Mouse (Mus musculus) CH12.LX (cell line): ENCODE results near the gene Nsmce1. TPM values are rescaled to one million over a fixed set of nuclear protein-coding genes. Genes with fewer than 3 reads are reported as not detected.

Experiments
- DNase-seq: peaks from one replicate; pipeline ENCODE4 v3.0.0-alpha.2; 2013; ENCODE audit errors: extremely low read depth
- H3K27ac ChIP-seq: 2 replicates; pipeline ENCODE4 v1.5.1; 2012; ENCODE audit warnings: low read depth, mild to moderate bottlenecking, control low read depth, moderate library complexity; ENCODE audit not compliant: insufficient read depth
- H3K27me3 ChIP-seq: replicated peaks from 2 replicates; pipeline ENCODE3; 2012; ENCODE audit warnings: inconsistent platforms
- H3K36me3 ChIP-seq, 2 experiments: replicated peaks in 1 of 2; 2 replicates each; pipeline versions ENCODE3 to v1.6.1; 2012; ENCODE audit warnings: inconsistent platforms in 1 of 2, low read length in 1 of 2, mild to moderate bottlenecking in 1 of 2, mixed read lengths in 1 of 2, moderate library complexity in 1 of 2; ENCODE audit not compliant: control insufficient read depth in 1 of 2, insufficient read depth in 1 of 2
- H3K4me1 ChIP-seq, 2 experiments: 2 replicates each; pipeline ENCODE4 v1.6.1; 2012; ENCODE audit warnings: inconsistent platforms in 1 of 2, moderate library complexity in 1 of 2; ENCODE audit not compliant: insufficient read depth in 2 of 2, control insufficient read depth in 1 of 2
- H3K4me2 ChIP-seq: 2 replicates; pipeline ENCODE4 v1.6.1; 2012; ENCODE audit warnings: low read depth, mild to moderate bottlenecking, control low read depth; ENCODE audit not compliant: poor library complexity, insufficient read depth, severe bottlenecking
- H3K4me3 ChIP-seq, 3 experiments: fragments of 150-350 bp in 1 of 3; sonication (generic) in 1 of 3; replicated peaks in 1 of 3; 2 replicates each; pipeline versions ENCODE3 to v1.5.1; 2011 to 2012; ENCODE audit warnings: low read depth in 2 of 3, low read length in 2 of 3, mild to moderate bottlenecking in 2 of 3, moderate library complexity in 2 of 3, control low read depth in 1 of 3, improper control_type of control experiment in 1 of 3, inconsistent platforms in 1 of 3, mixed read lengths in 1 of 3; ENCODE audit not compliant: poor library complexity in 1 of 3
- H3K79me2 ChIP-seq: replicated peaks from 2 replicates; pipeline ENCODE4 v1.6.1; 2012; ENCODE audit warnings: mild to moderate bottlenecking, moderate library complexity; ENCODE audit not compliant: control insufficient read depth, poor library complexity, insufficient read depth, severe bottlenecking; ENCODE audit errors: extremely low read depth
- H3K9ac ChIP-seq: 2 replicates; pipeline ENCODE4 v1.6.1; 2012; ENCODE audit warnings: low read depth, mild to moderate bottlenecking, control low read depth, moderate library complexity; ENCODE audit not compliant: insufficient read depth
- H3K9me3 ChIP-seq: replicated peaks from 2 replicates; pipeline ENCODE3; 2012; ENCODE audit warnings: low read length, inconsistent platforms, mixed read lengths
- BHLHE40 ChIP-seq: IDR thresholded peaks from 2 replicates; pipeline ENCODE4 v1.6.1; 2011; ENCODE audit warnings: mild to moderate bottlenecking, low read depth, low read length, improper control_type of control experiment
- CHD1 ChIP-seq: IDR thresholded peaks from 2 replicates; pipeline ENCODE4 v1.6.1; 2012; ENCODE audit warnings: low read depth, low read length, improper control_type of control experiment, inconsistent platforms
- CTCF ChIP-seq, 2 experiments: IDR thresholded peaks in 1 of 2; conservative IDR thresholded peaks in 1 of 2; 2 replicates each; pipeline ENCODE4 v1.5.1; 2011 to 2012; ENCODE audit warnings: low read depth in 2 of 2, low read length in 2 of 2, improper control_type of control experiment in 1 of 2, inconsistent platforms in 1 of 2, mild to moderate bottlenecking in 1 of 2, moderate library complexity in 1 of 2
- ELF1 ChIP-seq: IDR thresholded peaks from 2 replicates; pipeline ENCODE4 v1.6.1; 2014; ENCODE audit warnings: low read depth, mild to moderate bottlenecking, inconsistent platforms, low read length, improper control_type of control experiment
- ETS1 ChIP-seq: conservative IDR thresholded peaks from 2 replicates; pipeline ENCODE4 v1.6.1; 2012; ENCODE audit warnings: low read depth, mild to moderate bottlenecking, inconsistent platforms, low read length, improper control_type of control experiment, moderate library complexity
- IRF4 ChIP-seq: IDR thresholded peaks from 2 replicates; pipeline ENCODE4 v1.6.1; 2014; ENCODE audit warnings: low read depth, mild to moderate bottlenecking, inconsistent platforms, low read length, improper control_type of control experiment
- JUN ChIP-seq: IDR thresholded peaks from 2 replicates; pipeline ENCODE4 v1.6.1; 2011; ENCODE audit warnings: low read depth, mild to moderate bottlenecking, low read length, improper control_type of control experiment, moderate library complexity; ENCODE audit not compliant: insufficient read depth
- MAFK ChIP-seq: IDR thresholded peaks from 2 replicates; pipeline ENCODE4 v1.6.1; 2011; ENCODE audit warnings: low read length, improper control_type of control experiment; ENCODE audit not compliant: insufficient replicate concordance
- MAX ChIP-seq: IDR thresholded peaks from 2 replicates; pipeline ENCODE4 v1.6.1; 2011; ENCODE audit warnings: low read length, improper control_type of control experiment
- MXI1 ChIP-seq: IDR thresholded peaks from 2 replicates; pipeline ENCODE4 v1.6.1; 2011; ENCODE audit warnings: mild to moderate bottlenecking, low read depth, low read length, improper control_type of control experiment
- NELFE ChIP-seq: IDR thresholded peaks from 2 replicates; pipeline ENCODE4 v1.6.1; 2011; ENCODE audit warnings: low read depth, low read length, improper control_type of control experiment
- NRF1 ChIP-seq: IDR thresholded peaks from 2 replicates; pipeline ENCODE4 v1.6.1; 2014; ENCODE audit warnings: low read depth, mild to moderate bottlenecking, inconsistent platforms, low read length, improper control_type of control experiment, moderate library complexity
- PAX5 ChIP-seq: IDR thresholded peaks from 2 replicates; pipeline ENCODE4 v1.6.1; 2012; ENCODE audit warnings: low read length, inconsistent platforms, mixed read lengths
- POLR2A ChIP-seq: IDR thresholded peaks from 2 replicates; pipeline ENCODE4 v1.6.1; 2011; ENCODE audit warnings: low read depth, mild to moderate bottlenecking, improper control_type of control experiment, low read length
- POLR2AphosphoS2 ChIP-seq: IDR thresholded peaks from 2 replicates; pipeline ENCODE4 v1.6.1; 2011; ENCODE audit warnings: low read depth, low read length, improper control_type of control experiment
- RAD21 ChIP-seq: IDR thresholded peaks from 2 replicates; pipeline ENCODE4 v1.6.1; 2011; ENCODE audit warnings: low read depth, mild to moderate bottlenecking, low read length, improper control_type of control experiment, moderate library complexity
- RCOR1 ChIP-seq: conservative IDR thresholded peaks from 2 replicates; pipeline ENCODE4 v1.6.1; 2012; ENCODE audit warnings: low read depth, mild to moderate bottlenecking, inconsistent platforms, low read length, improper control_type of control experiment
- SIN3A ChIP-seq: IDR thresholded peaks from 2 replicates; pipeline ENCODE4 v1.6.1; 2012; ENCODE audit warnings: low read length, improper control_type of control experiment, inconsistent platforms
- SMC3 ChIP-seq: IDR thresholded peaks from 2 replicates; pipeline ENCODE4 v1.6.1; 2011; ENCODE audit warnings: low read depth, low read length, improper control_type of control experiment
- TCF12 ChIP-seq: IDR thresholded peaks from 2 replicates; pipeline ENCODE4 v1.6.1; 2014; ENCODE audit warnings: low read depth, mild to moderate bottlenecking, inconsistent platforms, low read length, improper control_type of control experiment
- USF2 ChIP-seq: conservative IDR thresholded peaks from 2 replicates; pipeline ENCODE4 v1.6.1; 2011; ENCODE audit warnings: low read depth, low read length, improper control_type of control experiment
- ZMIZ1 ChIP-seq: IDR thresholded peaks from 2 replicates; pipeline ENCODE4 v1.6.1; 2012; ENCODE audit warnings: low read depth, mild to moderate bottlenecking, inconsistent platforms, low read length, improper control_type of control experiment
- ZNF384 ChIP-seq: IDR thresholded peaks from 2 replicates; pipeline ENCODE4 v1.6.1; 2012; ENCODE audit warnings: low read depth, low read length, improper control_type of control experiment, inconsistent platforms
- dilution Hi-C: fragments of 300-500 bp; cut with MboI; formaldehyde crosslinking; loops from 2 replicates; pipeline ENCODE4 v1.14.3; 2020; ENCODE audit warnings: low sequenced_read_pairs; ENCODE audit not compliant: extremely low pct_unique_long_range_greater_than_20kb, extremely low pct_ligation_motif_present
- in situ Hi-C: fragments of 300-500 bp; cut with MboI; formaldehyde crosslinking; loops from 3 replicates; pipeline ENCODE4 v1.14.3; 2019; ENCODE audit warnings: low sequenced_read_pairs, low pct_ligation_motif_present, low pct_unique_long_range_greater_than_20kb, mixed read lengths
- polyA plus RNA-seq: library from polyadenylated mRNA; unstranded; fragments of >175 nt; gene quantifications from 2 replicates; pipeline ENCODE4 v1.2.1, GENCODE M21; 2012; ENCODE audit warnings: low read depth; ENCODE audit not compliant: insufficient read length
- total RNA-seq, 2 experiments: library from RNA; depleted of rRNA; stranded (reverse); fragments of 300-350 nt in 1 of 2; fragments of >200 nt in 1 of 2; gene quantifications; 2 replicates each; pipeline ENCODE4 v1.2.3; 2012 to 2014

Gene Nsmce1
- total and polyA plus RNA-seq, 3 experiments = 52.0 to 74.8 (median 61.9) TPM

GRCm38 (mm10) chr7:125482339-125482738 lies 9.1 kb downstream of the Nsmce1 start:
- dilution Hi-C loops (no loop called here), in situ Hi-C loops (no loop called here)
- H3K4me2 ChIP-seq = no peak overlapping the region
- TF ChIP-seq ELF1 = no peak
- TF ChIP-seq POLR2A = no peak
- TF ChIP-seq CTCF (conservative IDR thresholded peaks at IDR 0.05 in 1 of 2, IDR thresholded peaks at IDR 0.05 in 1 of 2; ENCODE audit: low read depth in 2 of 2, low read length in 2 of 2) = no peak
- TF ChIP-seq IRF4 = no peak
- TF ChIP-seq NELFE = no peak
- TF ChIP-seq POLR2AphosphoS2 = no peak
- no peak for TF ChIP-seq PAX5
- no peak for TF ChIP-seq ZMIZ1
- TF ChIP-seq MAX = no peak
- TF ChIP-seq JUN = no peak
- no peak for TF ChIP-seq USF2
- TF ChIP-seq ETS1 = no peak
- no peak for TF ChIP-seq BHLHE40
- no peak for TF ChIP-seq MXI1
- TF ChIP-seq SMC3 = no peak
- no peak overlapping the region for H3K4me3 ChIP-seq
- no peak overlapping the region for H3K9ac ChIP-seq
- no peaks in the 10 kb centered on the region for H3K27me3 ChIP-seq
- H3K27ac ChIP-seq = no peak overlapping the region
- H3K79me2 ChIP-seq = no peaks in the 10 kb centered on the region
- H3K36me3 ChIP-seq = peaks cover 35 to 87% of the 10 kb centered on the region in 2 experiments
- DNase-seq = no peak
- no peaks in the 10 kb centered on the region for H3K9me3 ChIP-seq
- H3K4me1 ChIP-seq = peaks cover 0 to 13% of the 10 kb centered on the region in 2 experiments; a peak in 2 of 4 replicates

GRCm38 (mm10) chr7:125480518-125480917 lies 10.9 kb downstream of the Nsmce1 start:
- H3K9me3 ChIP-seq = no peaks in the 10 kb centered on the region
- no peak overlapping the region for H3K27ac ChIP-seq
- peaks cover 26 to 79% of the 10 kb centered on the region in 2 experiments for H3K36me3 ChIP-seq
- in situ Hi-C loops = no loop called here
- no peak for DNase-seq
- H3K4me1 ChIP-seq = peaks cover 7 to 31% of the 10 kb centered on the region in 2 experiments
- no peaks in the 10 kb centered on the region for H3K27me3 ChIP-seq
- H3K9ac ChIP-seq = no peak overlapping the region
- no peak overlapping the region for H3K4me3 ChIP-seq
- dilution Hi-C loops = no loop called here
- TF ChIP-seq BHLHE40 = no peak
- TF ChIP-seq ZNF384 = no peak
- TF ChIP-seq NRF1 = no peak
- TF ChIP-seq CHD1 = no peak
- TF ChIP-seq RAD21 = no peak
- no peak for TF ChIP-seq MXI1
- no peak for TF ChIP-seq SIN3A
- TF ChIP-seq RCOR1 = no peak
- TF ChIP-seq TCF12 = no peak
- TF ChIP-seq POLR2A = no peak
- no peak for TF ChIP-seq CTCF (conservative IDR thresholded peaks at IDR 0.05 in 1 of 2, IDR thresholded peaks at IDR 0.05 in 1 of 2; ENCODE audit: low read depth in 2 of 2, low read length in 2 of 2)
- no peak for TF ChIP-seq MAFK
- H3K4me2 ChIP-seq = no peak overlapping the region
- H3K79me2 ChIP-seq = no peaks in the 10 kb centered on the region
